Mouse (Mus musculus) embryonic facial prominence, embryonic 14.5 days (tissue): Measurements from ENCODE around the gene Kat14. TPM values are rescaled to one million over a fixed set of nuclear protein-coding genes. Genes with fewer than 3 reads are reported as not detected.

Experiments
- ATAC-seq: fragments of 200-750 bp; cut with Nextera tagmentation; 2 replicates; pipeline ENCODE4 v1.8.0; 2017; ENCODE audit warnings: low read depth, moderate number of reproducible peaks, moderate TSS enrichment
- DNase-seq: peaks from one replicate; pipeline ENCODE4 v3.0.0-alpha.2; 2015; ENCODE audit warnings: low spot score
- H3K27ac ChIP-seq: fragments of 300-500 bp; sonication (generic); replicated peaks from 2 replicates; pipeline ENCODE4 v1.5.1; 2014; ENCODE audit warnings: low read depth, mild to moderate bottlenecking, low read length, moderate library complexity
- H3K27me3 ChIP-seq: fragments of 300-500 bp; sonication (generic); replicated peaks from 2 replicates; pipeline ENCODE4 v1.6.1; 2014; ENCODE audit warnings: low read length; ENCODE audit not compliant: control insufficient read depth, insufficient read depth
- H3K36me3 ChIP-seq: fragments of 300-500 bp; sonication (generic); 2 replicates; pipeline ENCODE4 v1.6.1; 2014; ENCODE audit warnings: low read length, mixed read lengths; ENCODE audit not compliant: control insufficient read depth, insufficient read depth
- H3K4me1 ChIP-seq: fragments of 300-500 bp; sonication (generic); 2 replicates; pipeline ENCODE4 v1.6.1; 2014; ENCODE audit warnings: antibody characterized with exemption, low read length; ENCODE audit not compliant: control insufficient read depth, insufficient read depth
- H3K4me2 ChIP-seq: fragments of 300-500 bp; sonication (generic); 2 replicates; pipeline ENCODE4 v1.6.1; 2014; ENCODE audit warnings: low read depth, mild to moderate bottlenecking, low read length, moderate library complexity, mixed read lengths
- H3K4me3 ChIP-seq: fragments of 300-500 bp; sonication (generic); 2 replicates; pipeline ENCODE4 v1.5.1; 2014; ENCODE audit warnings: low read depth, mild to moderate bottlenecking, low read length
- H3K9ac ChIP-seq: fragments of 300-500 bp; sonication (generic); 2 replicates; pipeline ENCODE4 v1.6.1; 2014; ENCODE audit warnings: low read depth, mild to moderate bottlenecking, low read length, moderate library complexity, mixed read lengths
- H3K9me3 ChIP-seq: fragments of 300-500 bp; sonication (generic); 2 replicates; pipeline ENCODE4 v1.6.1; 2016; ENCODE audit warnings: low read length; ENCODE audit not compliant: control insufficient read depth
- whole genome bisulfite sequencing: fragments of 180-500 bp; shearing (Covaris S2); extraction: QIAGEN DNeasy Blood & Tissue Kit; methylation state at CpG from one replicate; pipeline ENCODE4 v1.1.7; 2014; 5-methylcytosine and 5-hydroxymethylcytosine counted together
- polyA plus RNA-seq: library from polyadenylated mRNA; unstranded; fragments of >200 nt; fragmentation: Nextera tagmentation; extraction: Ambion mirVana; gene quantifications from 2 replicates; pipeline ENCODE4 v1.2.1, GENCODE M21; 2014

Kat14 gene
- polyA plus RNA-seq, result 35.0 and 38.1 TPM in 2 replicates

DNA sequence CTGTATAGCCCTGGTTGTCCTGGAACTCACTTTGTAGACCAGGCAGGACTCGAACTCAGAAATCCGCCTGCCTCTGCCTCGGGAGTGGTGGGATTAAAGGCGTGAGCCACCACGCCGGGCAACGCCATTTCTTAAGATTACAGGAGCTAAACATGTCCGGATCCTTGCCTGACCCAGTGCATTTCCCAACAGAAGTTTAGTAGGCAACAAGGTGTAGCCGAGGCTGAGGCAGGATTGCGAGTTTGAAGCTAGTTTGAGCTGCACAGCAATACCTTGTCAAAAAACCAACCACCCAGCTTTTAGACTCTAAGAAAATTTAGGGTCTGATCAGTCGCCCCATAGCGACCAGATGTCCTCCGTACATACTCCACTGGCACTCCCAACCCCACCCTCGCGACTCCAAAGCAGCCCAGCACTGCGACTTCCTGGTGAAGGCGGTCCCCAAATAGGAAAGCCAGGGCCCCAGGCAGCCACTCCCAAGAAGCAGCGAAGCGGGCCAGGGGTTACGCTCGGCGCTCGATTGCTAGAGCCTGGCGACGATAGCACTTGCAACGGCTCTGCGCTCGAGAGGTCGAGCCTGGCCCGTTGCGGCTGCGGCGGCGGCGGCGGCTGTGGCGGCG, at the start of gene Kat14, which contains the start of gene Pet117:
Kat14 (plus strand) TSS at position 584 of the 620 bp plus-strand sequence.
Pet117 (plus strand) TSS at position 597 of the 620 bp plus-strand sequence.
- Histone ChIP-seq H3K27ac (peak within 1 kb of the TSS; percentile 91), H3K9me3 (no peaks in the 10 kb centered on the region), H3K4me1 (peaks cover 7% of the 10 kb centered on the region), H3K4me3 (peak within 1 kb of the TSS; percentile 89), H3K9ac (peak within 1 kb of the TSS; percentile 88), H3K27me3 (no peaks in the 10 kb centered on the region), H3K4me2 (peak within 1 kb of the TSS; percentile 75), H3K36me3 (peaks cover 11% of the 10 kb centered on the region)
- WGBS, result 9% methylated on average over 23 of the region's 38 CpGs
- ATAC-seq (peak; percentile 96), DNase-seq (peak; percentile 99)

DNA sequence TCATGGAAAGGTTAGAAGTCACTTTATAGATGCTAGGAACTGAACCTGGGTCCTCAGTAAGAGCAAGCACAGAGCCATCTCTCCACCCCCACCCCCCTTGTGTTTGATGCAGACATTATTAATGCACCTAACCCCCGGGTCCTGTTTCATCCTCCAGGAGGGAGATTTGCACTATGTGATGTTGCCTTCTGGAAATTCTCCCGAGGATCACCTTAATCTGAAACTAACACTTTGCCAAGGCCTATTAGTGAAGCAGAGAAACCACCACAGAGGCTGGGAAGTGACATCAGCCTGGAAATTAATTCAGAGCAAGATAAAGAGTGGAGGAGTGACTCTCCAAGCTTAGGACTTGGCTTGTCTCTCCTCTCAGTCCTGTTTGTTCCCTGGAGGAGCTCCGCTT, 44.6 kb upstream of the Kat14 start:
- no peaks in the 10 kb centered on the region for H3K36me3 ChIP-seq
- ATAC-seq, result peak; percentile 63; the same call in 1 of the 2 replicates
- DNase-seq, result peak; percentile 34
- H3K27ac ChIP-seq, result no peak overlapping the region
- H3K27me3 ChIP-seq, result peaks cover 13% of the 10 kb centered on the region
- H3K4me2 ChIP-seq, result no peak overlapping the region
- no peak overlapping the region for H3K4me3 ChIP-seq
- no peaks in the 10 kb centered on the region for H3K9me3 ChIP-seq
- H3K9ac ChIP-seq, result no peak overlapping the region
- H3K4me1 ChIP-seq, result no peaks in the 10 kb centered on the region
- 60% methylated on average over 3 of the region's 3 CpGs for WGBS

DNA sequence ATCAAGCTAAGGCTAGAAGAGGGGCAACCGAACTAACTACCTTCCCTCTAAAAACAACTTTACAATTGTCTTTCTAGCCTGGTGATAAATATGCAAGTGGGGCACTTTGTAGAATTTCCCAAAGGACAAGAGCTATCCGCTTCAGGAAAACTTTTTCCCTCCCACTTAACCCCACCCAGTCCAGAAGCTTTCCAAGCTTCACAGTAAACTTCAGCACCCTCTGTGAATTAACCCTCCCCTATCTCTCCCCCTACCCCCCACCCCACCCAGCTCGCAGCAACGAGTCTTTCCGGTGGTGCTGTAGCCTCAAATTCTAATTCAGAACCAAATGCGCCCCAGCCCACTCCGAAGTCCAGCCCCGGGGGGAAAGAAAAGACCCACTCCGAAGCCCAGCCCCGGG, 39.3 kb upstream of the Kat14 start:
- Histone ChIP-seq H3K27me3 (peaks cover 61% of the 10 kb centered on the region), H3K4me3 (peak overlapping the region; percentile 59), H3K4me2 (peak overlapping the region; percentile 99), H3K4me1 (no peaks in the 10 kb centered on the region), H3K27ac (no peak overlapping the region), H3K9ac (no peak overlapping the region), H3K9me3 (no peaks in the 10 kb centered on the region), H3K36me3 (no peaks in the 10 kb centered on the region)
- DNase-seq (no peak), ATAC-seq (no peak)
- 1% methylated on average over 7 of the region's 10 CpGs for WGBS

DNA sequence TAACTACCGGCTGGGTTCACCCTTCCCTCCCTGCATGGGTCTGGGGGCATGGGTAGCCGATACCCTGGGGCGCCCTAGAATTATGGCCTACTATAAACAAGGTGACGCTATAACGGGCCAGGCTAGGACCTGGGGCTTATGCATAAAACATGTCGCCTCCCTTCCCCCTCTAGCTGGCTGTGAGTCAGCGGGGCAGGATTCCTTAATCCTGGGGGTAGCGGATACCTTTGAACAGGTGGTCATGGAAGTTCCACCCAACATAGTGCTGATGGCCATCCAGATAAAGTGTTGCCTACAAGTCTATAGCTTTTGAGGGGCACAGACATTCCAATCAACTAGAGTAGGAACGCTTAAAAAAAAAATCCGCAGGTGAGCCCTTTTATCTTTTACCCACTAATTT, 38.8 kb upstream of the Kat14 start:
- H3K9ac ChIP-seq, result no peak overlapping the region
- DNase-seq (no peak), ATAC-seq (no peak)
- H3K9me3 ChIP-seq, result no peaks in the 10 kb centered on the region
- H3K4me2 ChIP-seq, result peak overlapping the region; percentile 99
- H3K4me1 ChIP-seq, result no peaks in the 10 kb centered on the region
- 5% methylated on average over 10 of the region's 10 CpGs for WGBS
- peaks cover 62% of the 10 kb centered on the region for H3K27me3 ChIP-seq
- no peaks in the 10 kb centered on the region for H3K36me3 ChIP-seq
- peak overlapping the region; percentile 59 for H3K4me3 ChIP-seq
- H3K27ac ChIP-seq, result no peak overlapping the region

DNA sequence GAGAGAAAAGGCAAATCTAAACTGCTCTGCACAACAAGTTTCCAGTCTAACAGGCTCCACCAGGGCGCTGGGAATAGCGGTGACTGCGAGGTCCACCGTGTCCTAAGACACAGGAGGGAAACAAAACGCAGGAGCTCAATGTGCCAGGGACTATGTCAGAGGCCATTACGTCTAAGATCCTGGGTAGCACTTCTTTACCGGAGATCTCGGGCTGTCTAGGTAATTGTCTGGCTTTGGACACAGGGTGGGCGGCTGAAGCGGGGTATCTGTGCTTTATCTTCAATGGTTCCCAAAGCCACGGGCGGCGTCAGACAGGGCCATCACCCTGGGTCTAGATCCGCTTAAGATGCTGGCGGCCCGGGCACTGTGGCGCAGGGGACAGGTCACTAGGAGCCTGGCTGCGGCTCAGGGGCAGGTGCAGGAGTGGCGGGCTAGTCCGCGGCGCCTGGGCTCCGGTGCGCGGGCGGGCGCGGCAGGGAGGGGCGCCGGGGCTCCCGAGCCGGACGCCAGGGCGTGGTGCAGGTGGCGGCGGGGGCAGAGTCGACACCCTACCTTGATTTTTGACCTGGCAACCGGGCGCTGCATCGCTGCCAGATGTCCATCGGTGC, 38.3 kb upstream of the Kat14 start:
- H3K4me1 ChIP-seq, result no peaks in the 10 kb centered on the region
- H3K9ac ChIP-seq, result peak overlapping the region; percentile 51
- H3K9me3 ChIP-seq, result no peaks in the 10 kb centered on the region
- WGBS, result 2% methylated on average over 17 of the region's 41 CpGs
- ATAC-seq, result no peak
- H3K4me3 ChIP-seq, result peak overlapping the region; percentile 59
- no peak for DNase-seq
- peaks cover 65% of the 10 kb centered on the region for H3K27me3 ChIP-seq
- peak overlapping the region; percentile 99 for H3K4me2 ChIP-seq
- no peaks in the 10 kb centered on the region for H3K36me3 ChIP-seq
- H3K27ac ChIP-seq, result no peak overlapping the region

DNA sequence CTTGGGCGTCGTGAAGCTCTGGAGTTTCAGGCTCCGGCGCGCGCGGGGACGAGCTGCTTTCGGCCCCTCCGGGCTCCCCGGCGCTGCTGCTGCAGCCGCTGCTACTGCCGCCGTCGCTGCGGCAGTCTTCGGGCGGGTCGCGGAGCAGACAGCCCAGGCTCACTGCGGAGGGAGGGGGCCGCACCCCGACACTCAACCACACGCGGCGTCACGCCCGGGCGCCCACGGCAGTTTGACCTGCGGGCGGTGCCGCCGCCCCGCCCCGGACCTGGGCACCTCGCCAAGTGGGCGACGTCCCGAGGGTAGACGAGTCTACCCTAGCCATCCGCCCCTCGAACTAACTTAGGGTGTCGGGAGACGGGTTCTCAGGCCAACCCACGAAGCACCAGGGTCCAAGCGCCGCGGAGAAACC, 37.8 kb upstream of the Kat14 start:
- under 1% methylated on average over 29 of the region's 50 CpGs for WGBS
- Histone ChIP-seq H3K9me3 (no peaks in the 10 kb centered on the region), H3K4me3 (peak overlapping the region; percentile 59), H3K36me3 (no peaks in the 10 kb centered on the region), H3K9ac (peak overlapping the region; percentile 51), H3K4me2 (peak overlapping the region; percentile 99), H3K27ac (no peak overlapping the region), H3K27me3 (peaks cover 65% of the 10 kb centered on the region), H3K4me1 (no peaks in the 10 kb centered on the region)
- peak; percentile 23 for DNase-seq
- ATAC-seq, result peak; percentile 41

DNA sequence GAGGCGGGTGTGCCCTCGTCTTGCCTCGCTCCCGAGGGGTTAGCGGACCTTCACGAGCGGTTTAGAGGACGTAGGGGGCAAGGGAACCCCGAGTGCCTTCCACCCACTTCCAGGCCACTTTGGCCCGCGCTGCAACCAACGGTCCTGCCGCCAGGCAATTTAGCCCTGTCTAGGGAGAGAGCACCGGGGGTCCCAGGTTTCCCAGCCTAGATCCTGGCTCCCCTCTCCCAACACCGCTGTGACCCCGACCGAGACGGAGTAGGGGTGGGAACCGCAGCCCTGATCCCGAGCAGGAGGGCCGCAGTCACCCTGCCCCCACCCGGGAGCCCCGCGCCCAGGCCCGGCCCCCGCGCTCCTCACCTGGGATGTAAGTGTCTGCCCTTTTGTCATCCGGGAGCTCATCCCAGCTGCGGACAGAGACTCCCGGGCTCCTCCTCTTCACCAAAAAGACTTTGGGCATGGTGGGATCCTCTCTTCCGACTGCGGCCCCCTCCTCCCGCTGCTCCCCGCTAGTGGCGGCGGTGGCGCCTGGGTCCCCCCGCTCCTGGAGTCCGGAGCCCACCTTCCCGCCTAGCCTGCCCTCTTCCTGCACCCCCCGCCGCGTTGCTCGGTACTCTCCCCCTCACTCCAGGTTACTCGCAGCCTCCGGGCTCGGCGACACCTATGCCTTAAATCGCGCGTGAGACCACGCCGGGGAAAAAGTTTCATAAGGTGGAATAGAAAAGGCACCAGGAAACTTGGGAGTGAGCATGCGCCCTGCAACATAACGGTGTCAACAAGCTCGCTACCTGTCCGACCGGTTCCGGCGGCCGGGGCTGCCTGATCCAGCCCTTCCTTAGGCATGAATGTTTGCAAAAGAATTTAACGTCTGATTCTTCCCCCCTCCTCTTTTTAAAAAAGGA, 37.1 kb upstream of the Kat14 start, which contains the start of gene Ovol2:
Ovol2 (minus strand) TSS at position 746 of the 902 bp plus-strand sequence.
- Histone ChIP-seq H3K9ac (peak within 1 kb of the TSS; percentile 51), H3K36me3 (no peaks in the 10 kb centered on the region), H3K27ac (no peak within 1 kb of the TSS), H3K4me2 (peak within 1 kb of the TSS; percentile 99), H3K4me3 (peak within 1 kb of the TSS; percentile 59), H3K27me3 (peaks cover 65% of the 10 kb centered on the region), H3K9me3 (no peaks in the 10 kb centered on the region), H3K4me1 (no peaks in the 10 kb centered on the region)
- 2% methylated on average over 48 of the region's 62 CpGs for WGBS
- DNase-seq, result peak; percentile 88
- peak; percentile 69 for ATAC-seq

DNA sequence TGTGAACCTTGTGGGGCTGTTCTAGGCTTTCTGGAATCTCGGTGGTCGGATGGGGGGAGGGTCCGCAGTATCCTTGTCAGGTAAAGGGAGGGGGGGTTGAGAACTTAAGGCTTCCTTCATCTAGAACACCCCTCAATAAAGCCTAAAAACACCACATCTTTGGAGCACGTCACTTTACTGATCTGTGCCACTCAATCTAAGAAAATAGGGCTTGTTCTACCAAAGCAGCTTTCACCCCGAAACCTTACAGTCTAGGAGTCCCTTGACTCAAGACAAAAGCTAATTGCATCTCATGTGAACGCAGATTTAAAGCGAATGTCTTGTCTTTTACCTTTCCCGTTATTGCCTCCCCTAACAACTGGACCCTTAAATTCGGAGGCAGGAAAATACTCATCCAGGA, 36.3 kb upstream of the Kat14 start:
- peak overlapping the region; percentile 99 for H3K4me2 ChIP-seq
- no peaks in the 10 kb centered on the region for H3K9me3 ChIP-seq
- H3K27ac ChIP-seq, result no peak overlapping the region
- ATAC-seq (no peak; the same call in 1 of the 2 replicates), DNase-seq (no peak)
- no peaks in the 10 kb centered on the region for H3K4me1 ChIP-seq
- H3K4me3 ChIP-seq, result peak overlapping the region; percentile 59
- WGBS, result 4% methylated on average over 9 of the region's 9 CpGs
- peaks cover 65% of the 10 kb centered on the region for H3K27me3 ChIP-seq
- H3K36me3 ChIP-seq, result no peaks in the 10 kb centered on the region
- H3K9ac ChIP-seq, result no peak overlapping the region
